Mouse (Mus musculus) Patski (cell line): ENCODE data around the gene Zfp148. TPM values are rescaled to one million over a fixed set of nuclear protein-coding genes. Genes with fewer than 3 reads are reported as not detected.
A peak's percentile ranks its signal among the peaks of the same experiment; 100 is the strongest.

ENCODE experiments used
- ATAC-seq: fragments of 100-300 bp; one replicate; pipeline ENCODE4 v1.8.0; 2021
- CTCF ChIA-PET: fragments of 350-600 bp; sonication (Branson Sonifier 250); formaldehyde crosslinking; loops from one replicate; lab custom pipeline; 2022; ENCODE audit warnings: inconsistent platforms; lab: Charles Lee
- POLR2A ChIA-PET: fragments of 350-600 bp; sonication (Branson Sonifier 250); formaldehyde crosslinking; loops from one replicate; lab custom pipeline; 2022; ENCODE audit warnings: antibody characterized with exemption, inconsistent platforms; lab: Charles Lee
- DNase-seq: peaks from one replicate; pipeline ENCODE4 v3.0.0-alpha.2; 2011; ENCODE audit warnings: low read depth, low spot score
- H3K27me3 ChIP-seq: fragments of 371-371 bp; one replicate; pipeline ENCODE4 v1.5.1; 2021
- CTCF ChIP-seq: fragments of 100-300 bp; IDR thresholded peaks from one replicate; pipeline ENCODE4 v1.5.1; 2021
- in situ Hi-C: fragments of 300-500 bp; cut with MboI; formaldehyde crosslinking; loops from 3 replicates; pipeline ENCODE4 v1.11.1; 2018; ENCODE audit warnings: low pct_unique_long_range_greater_than_20kb, mixed read lengths
- polyA plus RNA-seq: library from polyadenylated mRNA; unstranded; gene quantifications from one replicate; pipeline ENCODE4 v1.2.3, GENCODE M21; 2021

Gene Zfp148
- polyA plus RNA-seq, 1 experiment from 2014 or later: 46.3 TPM

DNA sequence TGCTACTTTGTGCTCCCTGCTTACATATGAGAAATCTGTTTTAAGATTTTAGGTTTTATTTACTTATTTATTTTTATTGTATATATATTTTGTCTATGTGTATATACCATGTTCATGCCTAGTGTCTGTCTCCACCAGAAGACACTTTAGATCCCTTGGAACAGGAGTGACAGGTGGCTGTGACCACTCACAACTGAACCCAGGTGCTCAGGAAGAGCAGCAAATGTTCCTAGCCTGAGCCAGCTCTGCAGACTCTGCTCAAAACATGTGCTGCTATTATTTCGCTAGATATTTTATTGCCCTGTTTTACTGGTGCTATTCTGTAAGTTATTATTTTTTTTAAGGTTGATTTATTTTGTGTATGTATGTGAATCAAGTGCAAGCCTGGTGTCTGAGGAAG, 78.5 kb downstream of the Zfp148 start:
- in situ Hi-C loops: no loop called here
- no peaks in the 10 kb centered on the region for H3K27me3 ChIP-seq
- POLR2A ChIA-PET: interaction anchor here (0.7 kb wide), 1 partner anchor 629 kb away, joined by 3 read pairs; no protein-coding TSS in a partner anchor
- DNase-seq: no peak
- TF ChIP-seq CTCF: no peak
- CTCF ChIA-PET: no interaction called here
- ATAC-seq: no peak

DNA sequence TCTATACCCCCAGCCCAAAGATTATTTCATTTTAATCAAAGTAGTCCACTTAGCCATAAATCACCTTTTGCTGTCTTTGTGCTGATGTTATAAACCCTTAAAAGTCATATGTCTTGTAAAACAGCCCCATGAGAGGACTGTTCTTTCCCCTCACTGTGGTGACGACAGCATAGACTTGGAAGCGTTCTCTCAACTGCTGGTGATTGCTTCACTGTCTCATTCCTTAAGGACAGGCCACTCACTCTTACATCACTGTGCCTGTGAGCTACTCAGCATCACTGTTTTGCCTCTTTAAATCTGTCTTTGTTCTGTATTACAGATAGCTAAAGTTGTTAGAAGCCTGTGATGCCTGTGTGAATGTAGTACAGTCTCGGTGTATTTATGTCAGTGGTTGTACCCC, 80.8 kb downstream of the Zfp148 start:
- no peak for TF ChIP-seq CTCF
- in situ Hi-C loops: no loop called here
- DNase-seq (no peak), ATAC-seq (no peak)
- POLR2A ChIA-PET: interaction anchor here (0.7 to 1.1 kb wide), 2 partner anchors 12 to 102 kb away, joined by 3 read pairs; no protein-coding TSS in a partner anchor
- CTCF ChIA-PET: no interaction called here
- no peaks in the 10 kb centered on the region for H3K27me3 ChIP-seq

DNA sequence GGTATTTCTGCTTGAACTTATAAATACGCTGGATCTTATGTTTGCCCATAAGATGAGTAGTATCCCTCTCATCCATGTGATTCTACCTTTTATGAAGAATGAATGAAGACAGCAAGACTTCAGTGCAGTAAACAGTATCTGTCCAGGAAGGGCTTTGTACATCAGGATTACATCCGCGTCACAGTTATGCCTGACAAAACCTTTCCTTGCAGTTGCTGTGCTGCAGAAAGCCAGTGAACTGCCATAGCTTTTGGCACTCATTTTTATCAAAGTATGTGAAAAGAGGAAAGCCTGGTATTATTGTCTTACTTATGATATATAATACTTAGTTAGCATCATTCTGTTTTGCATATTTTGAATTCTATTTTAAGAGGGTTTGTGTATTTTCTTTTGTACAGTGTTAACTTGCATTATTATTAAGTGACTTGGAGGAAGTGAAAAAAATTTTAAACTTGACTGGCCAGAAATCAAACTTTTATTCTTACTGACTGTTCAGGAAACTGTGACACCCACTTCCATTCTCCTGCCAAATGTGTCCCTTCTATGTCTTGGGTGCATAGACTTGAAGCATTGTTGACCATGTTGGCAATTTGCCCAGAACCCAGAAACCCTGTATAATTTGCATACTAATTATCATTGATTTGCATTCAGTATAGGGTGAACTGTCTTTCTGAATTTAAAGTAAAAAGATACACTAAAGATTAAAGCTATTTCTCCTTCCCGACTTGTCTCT, 84.0 kb downstream of the Zfp148 start:
- ChIA-PET POLR2A (no interaction called here), CTCF (interaction anchor here (1.1 kb wide), 1 partner anchor 21 kb away, joined by 3 read pairs; no protein-coding TSS in a partner anchor)
- TF ChIP-seq CTCF: no peak
- in situ Hi-C loops: no loop called here
- no peak for ATAC-seq
- H3K27me3 ChIP-seq: no peaks in the 10 kb centered on the region
- DNase-seq: no peak

DNA sequence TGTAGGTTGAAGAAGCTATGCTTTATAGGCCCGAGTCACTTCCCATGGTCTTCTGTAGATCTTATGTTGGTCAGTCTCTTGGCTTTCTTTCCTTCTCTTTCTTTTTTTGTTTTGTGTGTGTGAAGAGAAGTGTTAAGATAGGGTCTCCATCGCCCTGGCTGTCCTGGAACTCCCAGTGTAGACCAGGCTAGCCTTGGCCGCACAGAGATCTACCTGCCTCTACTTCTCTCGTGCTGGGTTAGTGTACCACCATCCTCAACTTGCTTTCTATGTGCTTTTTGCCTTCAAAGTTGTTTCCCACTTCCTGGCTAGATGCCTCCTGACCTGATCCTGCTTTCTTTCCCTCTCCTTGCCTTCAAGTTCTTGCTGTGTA, 84.6 kb downstream of the Zfp148 start:
- ChIA-PET CTCF (interaction anchor here (1.1 kb wide), 1 partner anchor 20 kb away, joined by 3 read pairs; no protein-coding TSS in a partner anchor), POLR2A (no interaction called here)
- H3K27me3 ChIP-seq: no peaks in the 10 kb centered on the region
- no peak for TF ChIP-seq CTCF
- ATAC-seq: no peak
- DNase-seq: no peak
- in situ Hi-C loops: no loop called here

DNA sequence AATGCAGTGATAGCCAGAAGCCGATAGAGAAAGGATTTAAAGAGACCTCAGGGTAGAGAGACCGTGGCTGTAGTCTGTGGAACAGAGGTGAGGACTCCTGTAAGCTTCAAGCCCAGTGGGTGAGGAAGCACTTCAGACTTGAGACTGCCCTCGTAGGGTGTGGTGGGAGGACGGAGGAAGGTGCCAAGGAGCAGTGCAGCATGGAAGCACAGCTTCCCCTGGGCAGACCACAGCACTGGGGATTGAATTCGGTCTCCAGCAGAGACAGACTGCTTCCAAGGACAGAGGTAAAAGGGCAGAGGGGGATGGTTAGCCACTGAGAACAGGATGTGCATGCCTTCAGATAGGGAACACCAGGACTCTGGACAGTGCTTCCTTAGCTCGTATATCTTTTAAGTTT, 86.8 kb downstream of the Zfp148 start:
- ChIA-PET POLR2A (no interaction called here), CTCF (interaction anchor here (0.9 to 1.4 kb wide), 2 partner anchors 14 to 22 kb away, joined by 4 to 5 read pairs; no protein-coding TSS in a partner anchor)
- H3K27me3 ChIP-seq: no peaks in the 10 kb centered on the region
- in situ Hi-C loops: no loop called here
- no peak for TF ChIP-seq CTCF
- DNase-seq (no peak), ATAC-seq (no peak)

DNA sequence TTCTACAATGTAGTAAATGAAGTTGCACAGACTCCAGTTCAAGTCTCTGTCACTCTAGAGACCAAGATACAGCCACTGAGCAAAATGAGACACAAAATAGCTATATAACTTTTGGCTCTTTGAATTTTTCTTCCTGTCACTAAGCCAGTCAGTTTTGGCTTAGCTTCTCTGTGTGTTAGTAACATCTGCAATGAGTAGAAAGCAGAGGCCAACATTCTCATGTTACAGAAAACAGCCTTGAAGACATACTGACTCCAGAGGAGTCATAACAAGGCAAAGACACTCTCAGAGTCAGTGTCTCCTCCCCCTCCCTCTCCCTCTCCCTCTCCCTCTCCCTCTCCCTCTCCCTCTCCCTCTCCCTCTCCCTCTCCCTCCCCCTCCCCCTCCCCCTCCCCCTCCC, 89.3 kb downstream of the Zfp148 start:
- ATAC-seq: no peak
- in situ Hi-C loops: no loop called here
- no peaks in the 10 kb centered on the region for H3K27me3 ChIP-seq
- DNase-seq: no peak
- POLR2A ChIA-PET: interaction anchor here (0.7 kb wide), 1 partner anchor 63 kb away, joined by 4 read pairs; no protein-coding TSS in a partner anchor
- no peak for TF ChIP-seq CTCF
- CTCF ChIA-PET: no interaction called here

DNA sequence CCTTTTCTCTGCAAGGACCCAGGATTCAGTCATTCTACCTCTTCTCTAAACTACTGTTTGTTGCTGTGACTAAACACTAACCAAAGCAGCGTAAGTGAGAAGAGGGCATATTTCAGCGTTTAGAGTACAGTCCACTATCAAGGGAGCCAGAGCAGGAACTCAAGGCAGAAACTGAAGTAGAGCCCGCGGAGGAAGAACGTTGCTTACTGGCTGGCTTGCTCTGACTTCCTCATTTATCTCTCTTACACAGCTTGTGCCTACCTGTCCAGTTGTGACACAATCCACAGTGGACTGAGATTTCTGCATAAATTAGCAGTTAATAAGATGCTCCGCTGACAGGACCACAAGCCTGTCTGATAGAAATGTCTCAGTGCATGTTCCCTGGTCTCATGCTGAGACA, 93.7 kb downstream of the Zfp148 start:
- DNase-seq (no peak), ATAC-seq (no peak)
- in situ Hi-C loops: no loop called here
- H3K27me3 ChIP-seq: no peaks in the 10 kb centered on the region
- ChIA-PET CTCF (no interaction called here), POLR2A (no interaction called here)
- TF ChIP-seq CTCF: no peak

DNA sequence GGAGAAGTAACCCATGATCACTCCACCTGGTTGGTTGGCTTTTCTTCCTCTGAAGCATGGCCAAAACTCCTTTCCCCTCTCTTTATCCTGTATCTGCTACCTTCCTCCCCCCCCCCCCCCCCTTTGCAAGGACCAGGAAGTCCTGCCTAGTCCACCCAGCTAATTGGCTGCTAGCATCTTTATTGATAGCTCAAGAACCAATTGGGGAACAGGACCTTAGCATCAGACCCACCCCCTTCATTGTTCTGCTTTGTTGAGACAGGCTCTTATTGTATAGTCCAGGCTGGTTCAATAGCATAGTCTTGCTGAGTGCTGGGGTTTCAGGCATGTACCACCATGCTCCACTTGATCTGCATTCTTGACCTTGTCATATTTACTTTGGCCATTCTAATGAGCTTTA, 99.3 kb downstream of the Zfp148 start:
- no peak for ATAC-seq
- POLR2A ChIA-PET: no interaction called here

DNA sequence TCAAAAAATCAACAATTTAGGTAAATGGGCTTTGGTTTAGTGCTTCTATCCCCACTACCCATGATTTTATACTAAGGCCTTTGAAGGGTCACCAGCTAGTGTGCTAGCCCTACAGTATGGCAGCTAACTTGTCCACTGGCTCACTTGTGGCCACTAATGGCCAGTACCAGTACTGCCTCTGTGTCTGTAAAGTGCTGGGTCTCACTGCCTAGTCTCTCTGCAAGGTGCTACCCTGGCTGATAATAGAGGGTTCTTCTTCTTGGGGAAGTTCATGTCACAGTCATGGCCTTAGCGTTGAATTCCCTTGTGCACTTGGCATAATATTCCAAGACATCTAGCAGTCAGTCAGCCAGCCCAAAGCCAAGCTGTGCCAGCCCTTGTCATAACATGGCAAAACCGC, 100.5 kb downstream of the Zfp148 start:
- in situ Hi-C loops: no loop called here
- H3K27me3 ChIP-seq: no peaks in the 10 kb centered on the region
- CTCF ChIA-PET: interaction anchor here (0.6 to 1.0 kb wide), 2 partner anchors 13 to 19 kb away, joined by 3 to 4 read pairs; no protein-coding TSS in a partner anchor
- POLR2A ChIA-PET: no interaction called here
- peak; percentile 66 for TF ChIP-seq CTCF
- ATAC-seq (no peak), DNase-seq (no peak)

More for the DNA sequence above, 99.3 kb downstream of the Zfp148 start:
- CTCF ChIA-PET: no interaction called here
- no peak for DNase-seq
- in situ Hi-C loops: no loop called here
- TF ChIP-seq CTCF: no peak
- H3K27me3 ChIP-seq: no peaks in the 10 kb centered on the region

DNA sequence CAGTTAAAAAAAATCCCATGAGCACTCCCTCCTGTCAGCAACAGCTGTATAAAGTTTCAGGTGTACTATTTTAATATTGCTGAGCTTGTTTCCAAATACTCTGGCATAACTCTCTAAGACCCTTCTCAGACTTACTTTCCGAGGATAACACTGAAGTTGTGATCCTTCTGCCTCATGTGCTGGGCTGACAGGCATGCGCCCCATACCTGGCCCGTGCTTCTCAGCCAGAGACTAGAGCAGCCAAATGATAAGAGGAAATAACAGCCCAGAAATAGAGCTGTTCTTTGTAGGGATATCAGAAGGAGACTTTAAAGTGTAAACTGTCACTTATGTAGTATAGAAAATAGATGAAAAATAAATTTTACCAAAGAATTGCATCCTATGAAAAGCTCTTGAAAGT, 101.7 kb downstream of the Zfp148 start:
- no peaks in the 10 kb centered on the region for H3K27me3 ChIP-seq
- ChIA-PET CTCF (no interaction called here), POLR2A (no interaction called here)
- ATAC-seq (no peak), DNase-seq (no peak)
- TF ChIP-seq CTCF: no peak
- in situ Hi-C loops: no loop called here

DNA sequence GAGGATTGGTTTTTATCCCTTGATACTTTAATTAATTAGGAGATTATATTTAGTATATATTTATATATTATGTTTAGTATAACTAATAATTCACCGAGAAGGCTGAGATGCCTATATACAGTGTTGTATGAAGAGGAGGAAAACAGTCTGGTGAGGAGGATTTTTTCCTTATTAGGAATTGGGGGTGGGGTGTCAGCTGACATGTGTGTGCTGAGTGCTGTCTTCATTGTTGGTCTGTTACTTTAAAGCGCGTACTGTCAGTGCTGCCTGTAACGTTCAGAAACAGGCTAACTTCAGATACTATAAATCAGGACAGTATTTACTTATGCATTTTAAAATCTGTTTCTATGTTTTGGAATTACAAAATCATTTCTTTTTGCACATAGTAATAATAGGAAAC, 107.1 kb downstream of the Zfp148 start:
- ATAC-seq: no peak
- CTCF ChIA-PET: interaction anchor here (1.8 kb wide), 1 partner anchor 9 kb away, joined by 3 read pairs; no protein-coding TSS in a partner anchor
- DNase-seq: no peak
- no peak for TF ChIP-seq CTCF
- POLR2A ChIA-PET: no interaction called here
- no peaks in the 10 kb centered on the region for H3K27me3 ChIP-seq
- in situ Hi-C loops: no loop called here
